In genomic region chr16:92158461-92159091, GRCm38 (mm10) we compare ENCODE assay signal across 8 mouse cellular contexts.
DNase-seq lines count a peak whose midpoint lies in the region; ATAC-seq and TF ChIP-seq lines count a peak whose summit lies in the region.

No protein-coding gene starts in this region.

- WGBS in embryonic facial prominence, embryonic 15.5 days = 3% methylated on average over 30 of the region's 30 CpGs
- whole genome bisulfite sequencing in heart, embryonic 13.5 days = 3% methylated on average over 30 of the region's 30 CpGs
- WGBS in kidney, embryonic 16.5 days = 2% methylated on average over 30 of the region's 30 CpGs
- WGBS in limb, embryonic 13.5 days = 2% methylated on average over 30 of the region's 30 CpGs
- WGBS in midbrain, embryonic 15.5 days = 5% methylated on average over 30 of the region's 30 CpGs
- 2% methylated on average over 30 of the region's 30 CpGs for WGBS in stomach, postnatal 0 days

- peak; percentile 93 for ATAC-seq in embryonic facial prominence, embryonic 15.5 days (ENCODE audit: insufficient number of reproducible peaks, low FRiP score, low TSS enrichment, low read depth)
- peak; percentile 85 for ATAC-seq in heart, embryonic 13.5 days (ENCODE audit: extremely low read depth, insufficient number of reproducible peaks, low FRiP score, low TSS enrichment)
- ATAC-seq in kidney, embryonic 16.5 days (ENCODE audit: low FRiP score, low TSS enrichment) = peak; percentile 98
- ATAC-seq in limb, embryonic 13.5 days (ENCODE audit: low FRiP score, low read depth) = peak; percentile 94
- ATAC-seq in midbrain, embryonic 15.5 days (replicated peaks) = peak; percentile 98
- peak; percentile 92 for ATAC-seq in stomach, postnatal 0 days (ENCODE audit: low FRiP score, low TSS enrichment)

- H3K4me3 ChIP-seq in embryonic facial prominence, embryonic 15.5 days (replicated peaks) = peak overlapping the region; percentile 48
- peak overlapping the region; percentile 62 for H3K4me3 ChIP-seq in heart, embryonic 13.5 days
- H3K4me3 ChIP-seq in kidney, embryonic 16.5 days (ENCODE audit: low read length) = peak overlapping the region; percentile 51
- H3K4me3 ChIP-seq in limb, embryonic 13.5 days = peak overlapping the region; percentile 47
- H3K4me3 ChIP-seq in midbrain, embryonic 15.5 days = peak overlapping the region; percentile 44
- H3K4me3 ChIP-seq in stomach, postnatal 0 days (ENCODE audit: low read depth, low read length) = peak overlapping the region; percentile 44

- H3K9ac ChIP-seq in embryonic facial prominence, embryonic 15.5 days = peak overlapping the region; percentile 22
- peak overlapping the region; percentile 81 for H3K9ac ChIP-seq in heart, embryonic 13.5 days
- peak overlapping the region; percentile 65 for H3K9ac ChIP-seq in kidney, embryonic 16.5 days (replicated peaks; ENCODE audit: low read length)
- peak overlapping the region; percentile 64 for H3K9ac ChIP-seq in limb, embryonic 13.5 days
- H3K9ac ChIP-seq in midbrain, embryonic 15.5 days = peak overlapping the region; percentile 45
- peak overlapping the region; percentile 53 for H3K9ac ChIP-seq in stomach, postnatal 0 days (ENCODE audit: low read length)

- peak overlapping the region; percentile 74 for H3K27ac ChIP-seq in embryonic facial prominence, embryonic 15.5 days (replicated peaks)
- H3K27ac ChIP-seq in heart, embryonic 13.5 days (replicated peaks) = peak overlapping the region; percentile 26; the same call in 1 of the 2 replicates
- H3K27ac ChIP-seq in kidney, embryonic 16.5 days (ENCODE audit: low read length) = peak overlapping the region; percentile 78
- H3K27ac ChIP-seq in limb, embryonic 13.5 days = peak overlapping the region; percentile 70
- peak overlapping the region; percentile 86 for H3K27ac ChIP-seq in midbrain, embryonic 15.5 days
- peak overlapping the region; percentile 35; the same call in 1 of the 2 replicates for H3K27ac ChIP-seq in stomach, postnatal 0 days (replicated peaks)

- DNase-seq in brain, embryonic 14.5 days (ENCODE audit: low read depth) = peak; percentile 89
- peak; percentile 81 for DNase-seq in stomach, postnatal 0 days (ENCODE audit: low spot score)
- no peak for DNase-seq in c-Kit-positive CD71-positive TER-119-positive erythroid progenitor cells, embryonic 14.5 days (ENCODE audit: low spot score)

- no peak for TF ChIP-seq CTCF in brain, embryonic 14.5 days (IDR thresholded peaks at IDR 0.05; ENCODE audit: borderline replicate concordance, extremely low read depth, insufficient read depth, insufficient read length)
- TF ChIP-seq CTCF in stomach, postnatal 0 days (IDR thresholded peaks at IDR 0.05; ENCODE audit: low read depth) = no peak

- H3K36me3 ChIP-seq in embryonic facial prominence, embryonic 15.5 days = no peaks in the 10 kb centered on the region
- H3K36me3 ChIP-seq in heart, embryonic 13.5 days = no peaks in the 10 kb centered on the region
- H3K36me3 ChIP-seq in kidney, embryonic 16.5 days (ENCODE audit: insufficient read depth, low read length) = no peaks in the 10 kb centered on the region
- H3K36me3 ChIP-seq in limb, embryonic 13.5 days = no peaks in the 10 kb centered on the region
- H3K36me3 ChIP-seq in midbrain, embryonic 15.5 days (replicated peaks) = no peaks in the 10 kb centered on the region
- no peaks in the 10 kb centered on the region for H3K36me3 ChIP-seq in stomach, postnatal 0 days (ENCODE audit: control insufficient read depth, insufficient read depth, low read length)

- no peaks in the 10 kb centered on the region for H3K27me3 ChIP-seq in embryonic facial prominence, embryonic 15.5 days
- peaks cover 10% of the 10 kb centered on the region for H3K27me3 ChIP-seq in heart, embryonic 13.5 days (replicated peaks)
- H3K27me3 ChIP-seq in kidney, embryonic 16.5 days (ENCODE audit: insufficient read depth, low read length) = no peaks in the 10 kb centered on the region
- H3K27me3 ChIP-seq in limb, embryonic 13.5 days = no peaks in the 10 kb centered on the region
- no peaks in the 10 kb centered on the region for H3K27me3 ChIP-seq in midbrain, embryonic 15.5 days (replicated peaks)
- H3K27me3 ChIP-seq in stomach, postnatal 0 days (ENCODE audit: control insufficient read depth, insufficient read depth, low read length) = no peaks in the 10 kb centered on the region

- peak overlapping the region; percentile 89 for H3K4me2 ChIP-seq in embryonic facial prominence, embryonic 15.5 days (replicated peaks)
- H3K4me2 ChIP-seq in heart, embryonic 13.5 days = peak overlapping the region; percentile 93
- peak overlapping the region; percentile 81 for H3K4me2 ChIP-seq in kidney, embryonic 16.5 days (replicated peaks; ENCODE audit: low read depth, low read length)
- peak overlapping the region; percentile 82 for H3K4me2 ChIP-seq in limb, embryonic 13.5 days (replicated peaks)
- H3K4me2 ChIP-seq in midbrain, embryonic 15.5 days = peak overlapping the region; percentile 90
- peak overlapping the region; percentile 83 for H3K4me2 ChIP-seq in stomach, postnatal 0 days (replicated peaks; ENCODE audit: low read depth)

- peak; percentile 44; the same call in 1 of the 2 replicates for TF ChIP-seq POLR2A in brain, embryonic 14.5 days (IDR thresholded peaks at IDR 0.05; ENCODE audit: borderline replicate concordance, extremely low read depth, insufficient read depth, insufficient read length, poor library complexity, severe bottlenecking)

- H3K9me3 ChIP-seq in embryonic facial prominence, embryonic 15.5 days (replicated peaks) = no peaks in the 10 kb centered on the region
- no peaks in the 10 kb centered on the region for H3K9me3 ChIP-seq in heart, embryonic 13.5 days
- no peaks in the 10 kb centered on the region for H3K9me3 ChIP-seq in kidney, embryonic 16.5 days (ENCODE audit: low read length)
- no peaks in the 10 kb centered on the region for H3K9me3 ChIP-seq in limb, embryonic 13.5 days
- no peaks in the 10 kb centered on the region for H3K9me3 ChIP-seq in midbrain, embryonic 15.5 days
- H3K9me3 ChIP-seq in stomach, postnatal 0 days (ENCODE audit: control insufficient read depth, low read length) = no peaks in the 10 kb centered on the region

- TF ChIP-seq EP300 in stomach, postnatal 0 days (optimal IDR thresholded peaks at IDR 0.05) = no peak

- peaks cover 16% of the 10 kb centered on the region for H3K4me1 ChIP-seq in embryonic facial prominence, embryonic 15.5 days
- H3K4me1 ChIP-seq in heart, embryonic 13.5 days = peaks cover 12% of the 10 kb centered on the region
- peaks cover 18% of the 10 kb centered on the region for H3K4me1 ChIP-seq in kidney, embryonic 16.5 days (ENCODE audit: insufficient read depth, low read length)
- H3K4me1 ChIP-seq in limb, embryonic 13.5 days = peaks cover 25% of the 10 kb centered on the region
- H3K4me1 ChIP-seq in midbrain, embryonic 15.5 days = peaks cover 16% of the 10 kb centered on the region
- peaks cover 6% of the 10 kb centered on the region; the same call in 1 of the 2 replicates for H3K4me1 ChIP-seq in stomach, postnatal 0 days (replicated peaks; ENCODE audit: control insufficient read depth, insufficient read depth)

Comparison
In these comparisons a context has a peak if more than half of its experiments do, and no peak if none do; other contexts are left out.
1. H3K27ac ChIP-seq: peak in every context shown above with its lines; median percentile 86 in midbrain, embryonic 15.5 days; 78 in kidney, embryonic 16.5 days; 74 in embryonic facial prominence, embryonic 15.5 days; 70 in limb, embryonic 13.5 days; 35 in stomach, postnatal 0 days; 26 in heart, embryonic 13.5 days.
2. H3K9ac ChIP-seq: peak in every context shown above with its lines; median percentile 81 in heart, embryonic 13.5 days; 65 in kidney, embryonic 16.5 days; 64 in limb, embryonic 13.5 days; 53 in stomach, postnatal 0 days; 45 in midbrain, embryonic 15.5 days; 22 in embryonic facial prominence, embryonic 15.5 days.